Mouse (Mus musculus): ENCODE measurements around the gene Nap1l1.

DNA sequence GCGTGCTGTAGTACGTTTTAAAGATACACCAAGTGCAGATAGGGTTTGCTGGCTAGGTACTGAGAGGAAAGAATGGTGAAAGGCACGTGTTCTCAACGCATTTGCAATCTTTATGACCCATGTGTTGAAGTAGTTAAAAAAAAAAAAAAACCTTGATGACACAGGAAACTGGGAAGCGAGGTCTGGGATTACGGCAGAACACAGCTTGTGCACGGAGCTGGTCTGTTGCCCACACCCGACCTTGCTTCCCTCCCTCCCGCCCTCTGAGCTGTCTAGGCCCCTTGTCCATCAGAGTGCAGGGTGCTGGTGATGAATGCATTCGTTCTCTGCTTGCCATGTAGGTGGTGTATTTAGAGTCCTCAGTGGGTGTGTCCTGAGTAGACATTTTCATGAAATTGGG lies 30.7 kb downstream of the Nap1l1 start:
- TF ChIP-seq POLR2A (IDR thresholded peaks at IDR 0.05; ENCODE audit: insufficient read depth, low read length) (no peak), CTCF (IDR thresholded peaks at IDR 0.05; ENCODE audit: low read depth, low read length) (no peak), EP300 (IDR thresholded peaks at IDR 0.05; ENCODE audit: insufficient read depth, low read depth, low read length) (no peak)
